Mouse (Mus musculus) lung, adult 18-20 months (tissue): ENCODE data around the gene Itm2b.

Source experiments
- DNase-seq, 2 experiments: peaks; one replicate each; pipeline ENCODE4 v3.0.0; 2022; ENCODE audit warnings: mixed read lengths in 2 of 2

Itm2b gene

DNA sequence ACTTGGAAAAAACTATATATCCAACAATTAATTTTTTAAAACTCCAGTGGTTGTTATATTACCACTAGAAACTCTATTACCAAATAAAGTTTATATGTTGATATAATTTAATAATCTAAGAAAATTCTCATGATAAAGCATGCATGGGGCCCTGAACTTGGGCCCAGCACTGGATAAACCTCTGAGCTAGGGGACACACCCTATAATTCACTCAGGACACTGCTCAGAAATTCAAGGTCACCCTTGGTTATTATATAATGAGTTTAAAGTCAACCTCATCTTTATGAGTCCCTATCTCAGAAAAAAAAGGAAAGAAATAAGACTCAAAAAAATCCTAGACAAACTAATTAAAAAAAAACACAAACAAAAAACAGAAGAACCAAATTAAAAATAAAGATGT lies 68.2 kb downstream of the Itm2b start:
- DNase-seq, result no peak

- peak in 1 of 2 experiments; percentile 16 for DNase-seq
These were observed 71.2 kb downstream of the Itm2b start for GRCm38 (mm10) chr14:73313864-73314263.

GRCm38 (mm10) chr14:73313396-73313795 lies 71.7 kb downstream of the Itm2b start:
- DNase-seq, result no peak

DNA sequence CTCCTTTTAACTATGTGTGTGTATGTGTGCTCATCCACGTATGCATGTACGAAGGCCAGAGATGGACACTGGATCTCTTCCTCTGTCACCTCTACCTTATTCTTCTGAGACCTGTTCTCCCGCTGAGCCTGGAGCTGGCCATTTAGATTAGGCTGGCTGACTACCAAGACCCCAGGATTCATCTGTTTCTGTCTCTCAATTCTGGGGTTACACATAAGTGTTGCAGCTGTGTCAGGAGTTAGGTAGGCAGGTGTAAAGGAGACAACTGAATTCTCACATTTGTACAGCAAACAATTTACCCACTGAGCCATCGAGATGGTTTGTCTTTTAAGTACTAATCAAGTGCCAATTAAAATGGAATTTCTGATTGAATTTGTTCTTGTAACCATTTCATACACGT lies 72.2 kb downstream of the Itm2b start:
- DNase-seq, result no peak
